Mouse (Mus musculus) myocyte (in vitro differentiated cells): Measurements from ENCODE around the gene Gm10392. TPM values are rescaled to one million over a fixed set of nuclear protein-coding genes. Genes with fewer than 3 reads are reported as not detected.
A peak's percentile ranks its signal among the peaks of the same experiment; 100 is the strongest.

Experiments used
- H3K27me3 ChIP-seq: one replicate; pipeline ENCODE4 v1.6.1; 2011; ENCODE audit not compliant: control insufficient read depth, insufficient read depth, insufficient read length
- H3K36me3 ChIP-seq: one replicate; pipeline ENCODE4 v1.6.1; 2011; ENCODE audit not compliant: control insufficient read depth, insufficient read depth
- H3K4me2 ChIP-seq: one replicate; pipeline ENCODE4 v1.6.1; 2011; ENCODE audit warnings: low read depth, control low read depth
- H3K4me3 ChIP-seq: one replicate; pipeline ENCODE4 v1.5.1; 2011; ENCODE audit warnings: mild to moderate bottlenecking, control low read depth, moderate library complexity
- H3K79me2 ChIP-seq: one replicate; pipeline ENCODE4 v1.6.1; 2011; ENCODE audit not compliant: control insufficient read depth, insufficient read depth
- H3ac ChIP-seq: one replicate; pipeline ENCODE4 v1.6.1; 2011; ENCODE audit not compliant: control insufficient read depth, insufficient read length
- CEBPB ChIP-seq: IDR thresholded peaks from 2 replicates; pipeline ENCODE4 v1.6.1; 2011; ENCODE audit warnings: mild to moderate bottlenecking, moderate library complexity; ENCODE audit not compliant: poor library complexity, insufficient read depth, severe bottlenecking
- E2F4 ChIP-seq: IDR thresholded peaks from one replicate; pipeline ENCODE4 v1.6.1; 2011; ENCODE audit warnings: mild to moderate bottlenecking, control low read depth, moderate library complexity; ENCODE audit not compliant: insufficient read depth
- MAX ChIP-seq: IDR thresholded peaks from one replicate; pipeline ENCODE4 v1.6.1; 2011; ENCODE audit warnings: low read depth, mild to moderate bottlenecking, control low read depth
- MYOD1 ChIP-seq, 3 experiments: IDR thresholded peaks; one replicate each; pipeline ENCODE4 v1.6.1; 2011; ENCODE audit warnings: control low read depth in 2 of 3, low read depth in 2 of 3, mild to moderate bottlenecking in 2 of 3, moderate library complexity in 1 of 3; ENCODE audit not compliant: insufficient read length in 2 of 3, control insufficient read depth in 1 of 3
- MYOG ChIP-seq, 3 experiments: IDR thresholded peaks; one replicate each; pipeline ENCODE4 v1.6.1; 2011; ENCODE audit warnings: control low read depth in 2 of 3, low read depth in 2 of 3, mild to moderate bottlenecking in 2 of 3; ENCODE audit not compliant: insufficient read length in 2 of 3, control insufficient read depth in 1 of 3, insufficient read depth in 1 of 3
- POLR2A ChIP-seq: IDR thresholded peaks from one replicate; pipeline ENCODE4 v1.6.1; 2011; ENCODE audit warnings: low read depth, mild to moderate bottlenecking, control low read depth, moderate library complexity; ENCODE audit not compliant: insufficient read length
- POLR2AphosphoS2 ChIP-seq: IDR thresholded peaks from one replicate; pipeline ENCODE4 v1.6.1; 2011; ENCODE audit warnings: low read depth, control low read depth; ENCODE audit not compliant: insufficient read length
- REST ChIP-seq: IDR thresholded peaks from one replicate; pipeline ENCODE4 v1.6.1; 2011; ENCODE audit warnings: mild to moderate bottlenecking, control low read depth, moderate library complexity; ENCODE audit not compliant: insufficient read depth, insufficient read length
- SRF ChIP-seq: IDR thresholded peaks from one replicate; pipeline ENCODE4 v1.6.1; 2011; ENCODE audit warnings: low read depth; ENCODE audit not compliant: control insufficient read depth, insufficient read length
- TCF12 ChIP-seq: IDR thresholded peaks from one replicate; pipeline ENCODE4 v1.6.1; 2011; ENCODE audit warnings: mild to moderate bottlenecking, control low read depth; ENCODE audit not compliant: poor library complexity, insufficient read depth, severe bottlenecking
- TCF3 ChIP-seq: IDR thresholded peaks from one replicate; pipeline ENCODE4 v1.6.1; 2011; ENCODE audit warnings: low read depth, control low read depth; ENCODE audit not compliant: insufficient read length
- USF1 ChIP-seq: IDR thresholded peaks from one replicate; pipeline ENCODE4 v1.6.1; 2011; ENCODE audit warnings: low read depth, mild to moderate bottlenecking, control low read depth, moderate library complexity
- polyA plus RNA-seq: library from polyadenylated mRNA; unstranded; fragments of >200 nt; fragmentation: generic; extraction: Trizol; gene quantifications from one replicate; pipeline ENCODE4 v1.2.1, GENCODE M21; 2012; ENCODE audit warnings: missing spikeins

Gm10392 gene
- polyA plus RNA-seq, 1 experiment = not detected

DNA sequence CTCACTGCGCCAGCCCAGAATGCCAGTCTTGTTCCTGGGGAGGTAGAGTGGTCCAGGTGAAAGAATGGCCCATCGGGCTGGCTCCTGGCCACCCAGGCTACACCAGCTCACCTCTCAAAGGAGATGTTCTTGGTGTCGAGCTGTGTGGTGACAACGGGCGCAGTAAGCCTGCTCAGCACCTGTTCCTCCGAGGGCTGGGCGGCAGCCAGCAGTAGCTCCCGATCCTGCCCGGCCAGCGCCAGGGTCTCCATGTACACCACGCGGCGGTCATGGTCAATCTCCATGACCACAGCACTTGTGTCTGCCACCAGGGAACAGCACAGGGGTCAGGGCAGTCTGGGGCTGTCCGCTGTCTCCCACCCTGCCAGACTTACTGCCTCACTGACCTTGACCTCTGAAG, 42.8 kb downstream of the Gm10392 start:
- Histone ChIP-seq H3K36me3 (peaks cover 4% of the 10 kb centered on the region), H3K4me2 (no peak overlapping the region), H3K27me3 (no peaks in the 10 kb centered on the region), H3K79me2 (peaks cover 18% of the 10 kb centered on the region), H3K4me3 (no peak overlapping the region), H3ac (no peak overlapping the region)
- peak in 1 of 3 experiments; percentile 47 for TF ChIP-seq MYOD1 (IDR thresholded peaks at IDR 0.05; ENCODE audit: control insufficient read depth in 1 of 3, insufficient read length in 2 of 3, low read depth in 2 of 3)
- TF ChIP-seq MYOG (IDR thresholded peaks at IDR 0.05; ENCODE audit: control insufficient read depth in 1 of 3, insufficient read depth in 1 of 3, insufficient read length in 2 of 3, low read depth in 2 of 3) = peak in 2 of 3 experiments; percentile 29 to 49
- TF ChIP-seq TCF3 = no peak
- TF ChIP-seq CEBPB = no peak

DNA sequence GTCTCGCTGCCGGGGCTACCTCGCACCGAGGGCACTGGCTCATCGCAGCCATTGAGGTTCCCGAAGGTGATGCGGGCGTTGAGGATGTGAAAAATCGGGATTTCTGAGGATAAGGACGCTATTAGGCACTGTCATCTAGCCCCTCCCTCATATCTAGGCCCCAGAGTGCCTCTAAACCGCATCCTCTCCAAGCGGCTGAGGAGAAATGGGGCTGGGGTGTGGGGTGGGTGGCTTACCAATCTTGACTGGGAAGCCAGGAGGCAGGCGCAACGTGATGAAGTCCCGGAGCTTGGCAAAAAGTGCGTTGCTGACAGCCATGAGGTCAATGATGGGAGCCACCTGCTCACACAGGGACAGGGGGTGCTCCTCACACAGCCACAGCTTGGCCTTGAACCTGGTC, 46.2 kb downstream of the Gm10392 start:
- peaks cover 4% of the 10 kb centered on the region for H3K36me3 ChIP-seq
- no peaks in the 10 kb centered on the region for H3K27me3 ChIP-seq
- H3K4me3 ChIP-seq = no peak overlapping the region
- TF ChIP-seq POLR2A = no peak
- TF ChIP-seq MAX = no peak
- TF ChIP-seq MYOD1 (IDR thresholded peaks at IDR 0.05; ENCODE audit: control insufficient read depth in 1 of 3, insufficient read length in 2 of 3, low read depth in 2 of 3) = no peak
- TF ChIP-seq POLR2AphosphoS2 = no peak
- no peak for TF ChIP-seq REST
- no peak for TF ChIP-seq MYOG (IDR thresholded peaks at IDR 0.05; ENCODE audit: control insufficient read depth in 1 of 3, insufficient read depth in 1 of 3, insufficient read length in 2 of 3, low read depth in 2 of 3)
- no peak for TF ChIP-seq E2F4
- no peak for TF ChIP-seq TCF3
- no peak for TF ChIP-seq CEBPB
- H3ac ChIP-seq = no peak overlapping the region
- no peak overlapping the region for H3K4me2 ChIP-seq
- no peaks in the 10 kb centered on the region for H3K79me2 ChIP-seq

GRCm38 (mm10) chr11:77471407-77471806, 47.6 kb downstream of the Gm10392 start:
- TF ChIP-seq E2F4 = no peak
- TF ChIP-seq TCF12 = no peak
- TF ChIP-seq MAX = no peak
- no peak for TF ChIP-seq MYOG (IDR thresholded peaks at IDR 0.05; ENCODE audit: control insufficient read depth in 1 of 3, insufficient read depth in 1 of 3, insufficient read length in 2 of 3, low read depth in 2 of 3)
- no peak for TF ChIP-seq MYOD1 (IDR thresholded peaks at IDR 0.05; ENCODE audit: control insufficient read depth in 1 of 3, insufficient read length in 2 of 3, low read depth in 2 of 3)
- no peak for TF ChIP-seq USF1
- no peak for TF ChIP-seq POLR2AphosphoS2
- no peak for TF ChIP-seq REST
- TF ChIP-seq POLR2A = no peak
- no peak for TF ChIP-seq SRF
- TF ChIP-seq TCF3 = no peak
- no peak for TF ChIP-seq CEBPB
- H3K4me3 ChIP-seq = no peak overlapping the region
- H3K27me3 ChIP-seq = no peaks in the 10 kb centered on the region
- H3ac ChIP-seq = no peak overlapping the region
- peaks cover 4% of the 10 kb centered on the region for H3K36me3 ChIP-seq
- no peaks in the 10 kb centered on the region for H3K79me2 ChIP-seq
- no peak overlapping the region for H3K4me2 ChIP-seq

GRCm38 (mm10) chr11:77468397-77468796, 50.6 kb downstream of the Gm10392 start:
- Histone ChIP-seq H3K4me3 (no peak overlapping the region), H3K79me2 (no peaks in the 10 kb centered on the region), H3ac (no peak overlapping the region), H3K27me3 (no peaks in the 10 kb centered on the region), H3K4me2 (no peak overlapping the region), H3K36me3 (peaks cover 4% of the 10 kb centered on the region)
- TF ChIP-seq E2F4 (no peak), SRF (no peak)

GRCm38 (mm10) chr11:77467784-77468183, 51.2 kb downstream of the Gm10392 start:
- no peak overlapping the region for H3ac ChIP-seq
- no peaks in the 10 kb centered on the region for H3K79me2 ChIP-seq
- no peak overlapping the region for H3K4me2 ChIP-seq
- TF ChIP-seq MYOD1 (IDR thresholded peaks at IDR 0.05; ENCODE audit: control insufficient read depth in 1 of 3, insufficient read length in 2 of 3, low read depth in 2 of 3) = no peak
- TF ChIP-seq TCF12 = no peak
- no peak for TF ChIP-seq MYOG (IDR thresholded peaks at IDR 0.05; ENCODE audit: control insufficient read depth in 1 of 3, insufficient read depth in 1 of 3, insufficient read length in 2 of 3, low read depth in 2 of 3)
- no peak for TF ChIP-seq USF1
- TF ChIP-seq POLR2A = no peak
- TF ChIP-seq E2F4 = no peak
- TF ChIP-seq POLR2AphosphoS2 = peak; percentile 13
- no peaks in the 10 kb centered on the region for H3K27me3 ChIP-seq
- H3K4me3 ChIP-seq = no peak overlapping the region
- H3K36me3 ChIP-seq = peaks cover 4% of the 10 kb centered on the region

- TF ChIP-seq POLR2AphosphoS2 = peak; percentile 14
- TF ChIP-seq USF1 = no peak
- Histone ChIP-seq H3K27me3 (no peaks in the 10 kb centered on the region), H3K4me3 (no peak overlapping the region), H3K79me2 (no peaks in the 10 kb centered on the region), H3ac (no peak overlapping the region), H3K36me3 (peaks cover 3% of the 10 kb centered on the region), H3K4me2 (no peak overlapping the region)
Measured at GRCm38 (mm10) chr11:77467157-77467556, 51.8 kb downstream of the Gm10392 start.

Other genes starting within 250 kb of the Gm10392 start
- gene Coro6, start 56.8 kb downstream of the Gm10392 start, polyA plus RNA-seq = 50.6 TPM
- gene Ankrd13b, start 29.5 kb downstream of the Gm10392 start, polyA plus RNA-seq = 46.0 TPM
- 53.9 TPM for gene Git1, start 25.6 kb downstream of the Gm10392 start, polyA plus RNA-seq
- gene Abhd15, start 4.1 kb downstream of the Gm10392 start, polyA plus RNA-seq = 1.4 TPM
- gene Trp53i13, start 3.2 kb downstream of the Gm10392 start, polyA plus RNA-seq = 23.7 TPM
- 9.2 TPM for gene Taok1, start 88.6 kb upstream of the Gm10392 start, polyA plus RNA-seq
- gene Nufip2, start 167.0 kb upstream of the Gm10392 start, polyA plus RNA-seq = 9.3 TPM
- not detected for gene Cryba1, start 206.1 kb upstream of the Gm10392 start, polyA plus RNA-seq
- 169 TPM for gene Myo18a, start 244.0 kb upstream of the Gm10392 start, polyA plus RNA-seq